Mouse (Mus musculus): ENCODE measurements around the gene Ube2u. TPM values are rescaled to one million over a fixed set of nuclear protein-coding genes. Genes with fewer than 3 reads are reported as not detected.

Gene Ube2u
- polyA plus RNA-seq (2017; shearing (Covaris generic)) = not detected

GRCm38 (mm10) chr4:100478592-100479321, at the start of gene Ube2u:
Ube2u (plus strand) TSS chr4:100478849.

